Mouse (Mus musculus): Measurements from ENCODE around the gene Pusl1.

Pusl1 gene

DNA sequence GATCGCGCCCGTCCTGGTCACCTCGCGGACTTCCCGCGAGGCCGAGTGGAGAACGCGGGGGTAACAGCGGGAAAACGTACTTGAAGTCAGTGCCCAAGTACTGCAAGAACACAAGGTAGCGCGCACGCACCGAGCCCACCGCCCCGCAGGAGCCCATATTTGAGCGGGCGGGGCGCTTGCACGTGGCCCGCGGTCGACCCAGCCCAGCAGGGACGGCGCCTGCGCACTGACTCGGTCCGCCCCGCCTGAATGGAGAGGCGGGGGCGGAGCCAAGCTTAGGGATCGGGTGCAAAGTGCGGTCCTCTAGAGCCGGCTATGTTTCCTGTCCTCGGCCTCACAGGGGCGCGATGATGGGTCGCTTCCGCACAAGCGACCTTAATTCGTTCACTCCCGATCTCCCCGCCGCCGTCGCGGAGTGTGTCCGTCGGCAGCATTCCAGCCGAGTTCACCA is at the start of gene Pusl1, which contains the start of gene Acap3:
Pusl1 (minus strand) TSS at position 231 of the 451 bp plus-strand sequence.
Acap3 (plus strand) TSS at position 272 of the 451 bp plus-strand sequence.
- peak; percentile 89 for DNase-seq (ENCODE audit: low spot score)

DNA sequence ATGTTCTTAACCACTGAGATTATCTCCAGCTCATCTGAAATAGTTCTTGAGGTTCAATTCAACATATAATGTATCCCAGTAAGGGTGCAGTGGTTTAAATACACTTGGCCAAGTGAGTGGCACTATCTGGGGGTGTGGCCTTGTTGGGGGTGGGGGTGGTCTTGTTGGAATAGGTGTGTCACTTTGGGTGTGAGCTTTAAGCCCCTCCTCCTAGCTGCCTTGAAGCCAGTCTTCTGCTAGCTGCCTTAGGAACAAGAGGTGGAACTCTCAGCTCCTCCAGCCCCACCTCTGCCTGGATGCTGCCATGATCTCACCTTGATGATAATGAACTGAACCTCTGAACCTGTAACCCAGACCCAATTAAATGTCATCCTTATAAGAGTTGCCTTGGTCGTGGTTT is 40.5 kb upstream of the Pusl1 start:
- no peak for DNase-seq (ENCODE audit: low spot score)

GRCm38 (mm10) chr4:155908751-155909150 is 17.2 kb upstream of the Pusl1 start:
- peak; percentile 1 for DNase-seq (ENCODE audit: low spot score)

DNA sequence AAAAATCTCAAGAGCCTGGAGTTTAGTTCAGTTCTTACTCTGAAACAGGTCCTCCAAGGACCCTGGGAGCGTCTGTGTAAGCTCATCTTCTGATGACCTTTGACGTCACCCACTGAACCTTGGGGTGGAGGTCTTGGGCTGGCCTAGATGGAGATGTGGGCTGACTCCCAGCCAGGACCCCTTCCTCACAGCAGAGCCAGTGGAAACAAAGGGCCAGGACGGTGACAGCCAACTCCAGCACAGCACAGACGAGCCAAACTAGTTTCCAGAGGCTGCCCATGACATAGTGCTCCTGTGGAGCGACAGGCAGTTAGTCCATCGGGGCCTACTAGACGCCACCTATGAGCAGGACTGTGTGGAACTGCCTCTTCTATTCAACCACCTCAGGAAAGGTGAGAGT is 16.7 kb upstream of the Pusl1 start:
- peak; percentile 1 for DNase-seq (ENCODE audit: low spot score)

DNA sequence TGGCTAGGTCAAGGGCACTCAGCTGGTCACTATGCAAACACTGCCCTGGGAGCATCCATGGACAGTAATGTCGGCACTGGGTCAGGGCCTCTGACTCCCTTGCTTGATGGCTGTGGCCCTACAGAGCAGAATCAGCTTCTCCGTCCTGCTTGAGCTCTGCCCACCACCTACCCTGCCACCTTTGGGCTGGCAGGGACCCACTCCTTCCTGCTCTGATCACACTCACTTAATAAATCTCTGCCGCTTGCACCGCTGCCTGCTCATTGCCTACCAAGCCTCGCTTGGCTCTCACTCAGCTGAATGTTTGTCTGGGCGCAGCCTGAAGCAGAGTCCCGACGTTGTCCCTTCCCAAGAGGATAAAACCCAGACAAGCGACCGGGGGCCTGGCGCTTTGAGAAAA is 15.4 kb upstream of the Pusl1 start:
- DNase-seq (ENCODE audit: low spot score): peak; percentile 1

DNA sequence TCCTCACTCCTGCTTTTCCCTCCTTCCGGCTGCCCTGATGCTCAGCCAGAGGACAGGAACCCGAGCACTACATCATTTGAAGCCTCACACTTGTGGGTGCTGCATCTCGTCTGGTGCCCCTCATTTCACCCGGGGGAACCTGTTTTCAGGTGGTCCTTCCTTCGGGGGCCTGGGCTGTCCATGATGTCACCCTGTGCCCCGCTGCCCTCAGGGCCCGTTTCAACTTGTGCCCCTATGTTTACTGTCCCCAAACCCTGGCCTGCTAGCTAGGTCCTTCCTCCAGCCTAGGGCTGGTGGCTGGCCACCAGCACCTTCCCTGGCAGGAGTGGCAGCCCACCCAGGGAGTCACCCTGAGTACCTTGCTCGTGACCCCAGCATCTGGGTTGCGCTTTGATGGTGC is 14.5 kb upstream of the Pusl1 start:
- no peak for DNase-seq (ENCODE audit: low spot score)

DNA sequence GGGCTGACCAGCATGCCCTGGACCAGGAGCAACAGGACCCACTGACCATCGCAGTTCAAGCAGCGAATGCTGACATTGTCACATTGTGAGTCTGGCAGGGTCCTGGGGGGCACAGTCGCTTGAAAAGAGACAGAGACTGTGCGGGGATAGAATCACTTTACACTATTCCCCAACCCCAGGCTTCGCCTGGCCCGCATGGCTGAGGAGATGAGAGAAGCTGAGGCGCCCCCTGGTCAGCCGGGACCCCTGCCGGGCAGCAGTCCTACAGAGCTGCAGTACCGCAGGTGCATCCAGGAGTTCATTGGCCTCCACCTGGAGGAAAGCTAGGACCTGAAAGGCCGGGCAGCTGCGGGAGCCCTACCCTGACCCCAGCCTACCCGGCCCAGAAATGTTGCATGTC is 14.1 kb upstream of the Pusl1 start:
- peak; percentile 0 for DNase-seq (ENCODE audit: low spot score)

GRCm38 (mm10) chr4:155904318-155905102 is 12.9 kb upstream of the Pusl1 start:
- peak; percentile 1 for DNase-seq (ENCODE audit: low spot score)

GRCm38 (mm10) chr4:155903246-155903645 is 11.7 kb upstream of the Pusl1 start:
- DNase-seq (ENCODE audit: low spot score): no peak

DNA sequence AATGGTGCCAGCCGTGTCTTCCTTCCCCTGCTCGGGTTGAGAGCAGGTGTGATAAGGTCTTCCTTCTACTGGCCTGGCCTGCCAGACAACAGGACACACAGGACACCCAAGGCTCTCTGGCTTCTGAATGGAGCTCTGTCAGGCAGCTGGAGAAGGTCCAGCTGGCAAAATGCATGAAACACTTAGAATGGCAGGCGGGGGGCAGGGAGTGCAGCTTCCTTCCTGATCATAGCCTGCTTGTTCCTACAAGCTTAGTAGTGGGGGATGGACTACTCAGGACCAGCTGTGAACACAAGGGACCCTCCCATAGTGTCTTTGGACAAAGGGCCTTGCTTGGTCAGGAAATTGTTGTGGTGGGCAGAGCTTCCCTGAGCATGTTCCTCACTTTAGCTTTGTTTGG is 9.6 kb upstream of the Pusl1 start:
- no peak for DNase-seq (ENCODE audit: low spot score)

- no peak for DNase-seq (ENCODE audit: low spot score)
Measured at GRCm38 (mm10) chr4:155899355-155899754, 7.8 kb upstream of the Pusl1 start.

DNA sequence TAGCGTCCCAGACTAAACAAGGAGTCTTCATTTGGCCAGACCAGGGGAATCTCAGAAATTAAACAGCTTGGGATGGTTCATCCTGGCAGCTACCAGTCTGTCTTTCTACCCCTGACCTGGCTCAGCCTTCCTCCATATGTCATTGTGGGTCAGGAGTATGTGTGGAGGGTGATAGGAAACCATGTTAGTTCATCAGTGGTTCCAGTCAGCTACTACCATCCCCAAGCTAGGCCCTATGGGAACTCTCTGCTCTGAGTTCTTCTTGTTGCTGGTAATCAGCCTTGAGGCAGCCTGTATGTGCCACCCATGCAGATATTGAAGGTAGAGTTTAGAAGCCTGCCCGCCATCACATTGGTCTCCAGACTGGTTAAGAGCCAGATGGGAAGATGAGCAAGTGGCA is 6.7 kb upstream of the Pusl1 start:
- no peak for DNase-seq (ENCODE audit: low spot score)

- DNase-seq (ENCODE audit: low spot score): no peak
Measured at GRCm38 (mm10) chr4:155896461-155896860, 4.9 kb upstream of the Pusl1 start.

GRCm38 (mm10) chr4:155895826-155896225 is 4.2 kb upstream of the Pusl1 start:
- DNase-seq (ENCODE audit: low spot score): no peak

DNA sequence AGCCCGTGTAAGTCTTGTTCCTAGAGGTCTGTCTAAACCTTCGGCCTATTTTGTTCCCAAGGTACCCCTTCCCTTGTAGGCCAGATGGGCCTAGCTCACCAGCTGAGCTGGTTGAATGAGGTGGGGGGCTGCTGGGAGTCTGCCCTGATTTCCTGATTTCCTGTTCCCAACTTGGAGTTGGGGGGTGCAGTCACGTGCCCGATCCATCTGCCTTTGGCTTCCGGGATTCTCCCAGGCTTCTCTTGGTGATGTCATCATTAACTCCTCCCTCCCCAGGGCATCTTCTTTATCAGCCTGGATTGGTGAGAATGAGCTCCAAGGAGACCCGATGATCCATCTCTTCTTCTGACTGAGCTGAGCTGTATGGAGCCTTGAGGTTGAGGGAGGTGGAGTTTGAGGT is 3.6 kb upstream of the Pusl1 start:
- DNase-seq (ENCODE audit: low spot score): no peak

DNA sequence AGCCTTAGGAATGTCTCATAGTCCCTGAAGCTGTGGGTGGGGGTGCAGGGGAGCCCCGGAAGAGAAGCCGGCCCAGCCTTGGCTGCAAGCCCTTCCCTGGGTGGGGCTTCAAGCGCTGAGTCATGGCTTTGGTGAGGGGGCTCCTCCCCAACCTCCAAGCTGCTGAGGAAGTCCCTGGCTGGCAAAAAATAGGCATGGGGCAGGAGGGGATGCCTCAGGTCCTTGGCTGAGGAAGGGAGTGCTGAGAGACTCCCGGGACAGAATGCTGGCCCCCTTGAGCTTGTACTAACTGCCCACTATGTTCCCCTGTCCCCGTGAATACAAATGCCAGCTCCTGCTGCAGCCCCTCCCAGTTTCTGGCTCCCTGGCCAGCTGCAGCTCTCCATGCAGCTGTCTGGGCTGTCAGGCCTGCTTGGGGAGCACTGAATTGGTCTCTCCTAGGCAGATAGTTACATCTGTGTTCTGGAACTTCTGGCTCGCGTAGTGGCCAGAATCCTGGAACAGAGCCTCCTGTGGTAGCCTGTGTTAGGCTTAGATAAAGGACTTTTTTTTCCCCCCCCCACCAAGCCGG is 2.8 kb upstream of the Pusl1 start:
- peak; percentile 62 for DNase-seq (ENCODE audit: low spot score)

DNA sequence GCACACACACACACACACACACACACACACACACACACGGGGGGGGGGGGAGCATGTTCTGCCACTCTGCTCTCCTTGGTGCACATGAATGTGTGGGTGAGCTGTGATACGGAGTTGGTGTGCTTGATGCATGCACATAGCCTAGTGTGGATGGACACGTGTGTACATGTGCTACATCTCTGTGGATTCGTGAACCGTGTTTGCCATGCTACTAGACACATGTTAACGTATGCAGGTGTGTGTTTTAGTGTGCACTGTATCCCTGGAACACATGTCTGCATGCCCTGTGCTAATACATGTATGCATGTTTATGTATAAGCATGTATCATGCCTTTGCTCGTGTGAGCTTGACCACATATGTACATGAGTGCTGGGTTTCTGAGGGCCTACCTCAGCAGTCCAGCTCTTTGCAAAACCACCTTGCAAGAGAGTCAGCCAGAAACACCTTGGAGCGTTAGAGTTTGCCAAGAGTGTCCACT is 1.7 kb upstream of the Pusl1 start:
- DNase-seq (ENCODE audit: low spot score): no peak

GRCm38 (mm10) chr4:155892438-155893211 is 1.0 kb upstream of the Pusl1 start:
- no peak for DNase-seq (ENCODE audit: low spot score)

DNA sequence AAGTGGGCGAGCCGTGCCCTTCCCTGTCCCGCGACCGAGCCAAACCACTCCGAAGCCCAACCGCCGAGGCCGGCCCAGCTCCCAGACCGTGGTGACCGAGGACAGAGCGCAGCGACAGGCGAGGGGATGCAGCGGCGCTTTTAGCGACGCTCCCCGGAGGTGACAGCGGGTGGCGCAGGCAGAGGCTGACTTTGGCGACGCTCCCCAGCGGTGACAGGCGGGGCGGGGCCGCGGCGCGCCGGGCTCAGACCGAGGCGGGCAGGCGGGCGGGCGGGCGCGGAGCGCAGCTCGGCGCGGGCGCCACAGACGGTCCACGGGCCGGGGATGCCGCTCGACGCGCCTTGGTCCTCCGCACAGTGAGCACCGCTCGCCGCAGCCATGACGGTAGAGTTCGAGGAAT is 436 bp upstream of the Pusl1 start:
- DNase-seq (ENCODE audit: low spot score): peak; percentile 65

- no peak for DNase-seq (ENCODE audit: low spot score)
Measured at GRCm38 (mm10) chr4:155891011-155891471, 540 bp downstream of the Pusl1 start.

DNA sequence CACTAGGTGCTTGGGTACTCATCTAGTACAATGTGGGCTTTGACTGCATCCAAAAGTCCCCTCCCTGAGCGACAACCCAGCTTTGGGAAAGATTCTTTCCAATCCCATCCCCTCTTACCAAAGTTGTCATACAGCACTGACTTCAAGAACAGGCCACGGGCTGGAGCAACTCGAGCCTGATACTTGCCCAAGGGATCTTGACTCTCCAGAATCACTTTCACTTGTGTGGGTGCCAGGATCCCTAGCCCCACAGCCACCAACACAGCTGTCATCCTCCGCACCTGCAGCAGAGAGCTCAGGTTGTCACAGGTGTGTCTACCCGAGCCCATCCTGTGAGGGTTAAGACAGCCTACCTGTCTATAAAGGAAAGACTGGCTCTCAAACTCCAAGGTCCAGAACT is 2.3 kb downstream of the Pusl1 start:
- DNase-seq (ENCODE audit: low spot score): no peak

DNA sequence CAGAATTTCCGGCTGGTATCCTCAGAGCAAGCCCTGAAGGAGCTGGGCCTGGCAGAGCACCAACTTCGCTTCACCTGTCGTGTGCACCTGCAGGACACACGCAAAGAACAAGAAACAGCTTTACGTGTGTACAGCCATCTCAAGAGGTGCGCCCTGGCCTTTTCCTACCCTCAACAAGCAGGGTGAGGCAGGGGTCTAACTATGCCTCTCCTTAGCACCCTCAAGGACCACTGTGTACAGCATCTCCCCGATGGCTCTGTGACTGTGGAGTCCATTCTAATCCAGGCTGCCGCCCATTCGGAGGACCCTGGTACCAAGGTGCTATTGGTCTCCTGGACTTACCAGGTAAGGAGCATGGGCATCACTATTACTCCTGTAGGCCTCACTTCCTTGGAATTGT is 3.4 kb downstream of the Pusl1 start:
- DNase-seq (ENCODE audit: low spot score): no peak

DNA sequence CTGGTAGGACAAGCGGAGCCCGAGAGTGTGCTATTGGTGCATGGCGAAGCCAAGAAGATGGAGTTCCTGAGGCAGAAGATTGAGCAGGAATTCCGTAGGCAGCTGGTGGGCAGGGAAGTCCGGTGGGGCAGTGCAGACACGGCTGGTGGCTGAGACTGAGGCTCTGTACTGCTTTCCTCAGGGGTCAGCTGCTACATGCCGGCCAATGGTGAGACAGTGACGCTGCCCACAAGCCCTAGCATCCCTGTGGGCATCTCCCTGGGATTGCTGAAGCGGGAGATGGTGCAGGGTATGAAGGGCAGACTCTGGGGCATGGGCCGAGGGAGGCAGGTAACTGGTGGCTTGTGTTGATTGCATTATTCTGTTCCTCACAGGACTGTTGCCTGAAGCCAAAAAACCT is 3.9 kb downstream of the Pusl1 start:
- no peak for DNase-seq (ENCODE audit: low spot score)

Measured in ovary, adult 18-20 months (tissue).